Mouse (Mus musculus) heart, adult 2 months (tissue): ENCODE data around the gene Pfn3.

ENCODE experiments used
- CTCF ChIP-seq: fragments of 200-600 bp; IDR thresholded peaks from 2 replicates; pipeline ENCODE4 v1.8.1; 2022; ENCODE audit warnings: antibody characterized with exemption, mild to moderate bottlenecking, moderate library complexity
- EP300 ChIP-seq: fragments of 200-500 bp; IDR thresholded peaks from 2 replicates; pipeline ENCODE4 v1.6.1; 2011; ENCODE audit warnings: low read depth, low read length, control low read depth; ENCODE audit not compliant: insufficient read depth
- POLR2A ChIP-seq: fragments of 200-500 bp; IDR thresholded peaks from 2 replicates; pipeline ENCODE4 v1.6.1; 2011; ENCODE audit warnings: mild to moderate bottlenecking, low read depth, low read length, control low read depth; ENCODE audit not compliant: insufficient read depth

GRCm38 (mm10) chr13:55449205-55449604 lies 34.2 kb upstream of the Pfn3 start:
- no peak for TF ChIP-seq CTCF
- TF ChIP-seq EP300 = no peak
- TF ChIP-seq POLR2A = no peak
